Mouse (Mus musculus) bone marrow macrophage, adult 2 months (primary cell): ENCODE measurements around the gene Igfbp2.

Experiments used
- CTCF ChIP-seq: IDR thresholded peaks from 2 replicates; pipeline ENCODE4 v1.5.1; 2012; ENCODE audit warnings: low read depth, mild to moderate bottlenecking, low read length, moderate library complexity
- POLR2A ChIP-seq: IDR thresholded peaks from 2 replicates; pipeline ENCODE4 v1.6.1; 2012; ENCODE audit warnings: mild to moderate bottlenecking, low read depth, low read length, borderline replicate concordance

GRCm38 (mm10) chr1:72871697-72872411 lies 47.6 kb downstream of the Igfbp2 start:
- TF ChIP-seq CTCF: no peak
- no peak for TF ChIP-seq POLR2A
